Mouse (Mus musculus) lung, postnatal 0 days (tissue): ENCODE results near the gene Elmo1. TPM values are rescaled to one million over a fixed set of nuclear protein-coding genes. Genes with fewer than 3 reads are reported as not detected.

ENCODE experiments used
- ATAC-seq: fragments of 200-750 bp; cut with Nextera tagmentation; 2 replicates; pipeline ENCODE4 v1.8.0; 2017; ENCODE audit warnings: moderate library complexity
- DNase-seq: peaks from one replicate; pipeline ENCODE4 v3.0.0-alpha.2; 2016; ENCODE audit warnings: low spot score
- H3K27ac ChIP-seq: fragments of 300-500 bp; sonication (generic); 2 replicates; pipeline ENCODE4 v1.5.1; 2014; ENCODE audit warnings: antibody characterized with exemption, mild to moderate bottlenecking, low read length, mixed read lengths
- H3K27me3 ChIP-seq: fragments of 300-500 bp; sonication (generic); replicated peaks from 2 replicates; pipeline ENCODE4 v1.6.1; 2014; ENCODE audit warnings: low read length, mixed read lengths; ENCODE audit not compliant: insufficient read depth
- H3K36me3 ChIP-seq: fragments of 300-500 bp; sonication (generic); 2 replicates; pipeline ENCODE4 v1.6.1; 2014; ENCODE audit warnings: low read length, mixed read lengths; ENCODE audit not compliant: insufficient read depth
- H3K4me1 ChIP-seq: fragments of 300-500 bp; sonication (generic); 2 replicates; pipeline ENCODE4 v1.6.1; 2014; ENCODE audit warnings: antibody characterized with exemption, low read depth, low read length, mixed read lengths; ENCODE audit not compliant: insufficient read depth
- H3K4me2 ChIP-seq: fragments of 300-500 bp; sonication (generic); replicated peaks from 2 replicates; pipeline ENCODE4 v1.6.1; 2014; ENCODE audit warnings: low read depth, mild to moderate bottlenecking, low read length, moderate library complexity, mixed read lengths
- H3K4me3 ChIP-seq: fragments of 300-500 bp; sonication (generic); 2 replicates; pipeline ENCODE4 v1.5.1; 2014; ENCODE audit warnings: low read depth, low read length
- H3K9ac ChIP-seq: fragments of 300-500 bp; sonication (generic); replicated peaks from 2 replicates; pipeline ENCODE4 v1.6.1; 2014; ENCODE audit warnings: low read depth, mild to moderate bottlenecking
- H3K9me3 ChIP-seq: fragments of 300-500 bp; sonication (generic); 2 replicates; pipeline ENCODE4 v1.6.1; 2016; ENCODE audit warnings: low read length, mixed read lengths
- CTCF ChIP-seq: IDR thresholded peaks from 2 replicates; pipeline ENCODE4 v1.5.1; 2016; ENCODE audit warnings: antibody characterized with exemption, mild to moderate bottlenecking
- EP300 ChIP-seq: IDR thresholded peaks from 2 replicates; pipeline ENCODE4 v1.6.1; 2016; ENCODE audit warnings: antibody characterized with exemption, mild to moderate bottlenecking, control low read depth
- WGBS: fragments of 180-500 bp; shearing (Covaris S2); extraction: QIAGEN DNeasy Blood & Tissue Kit; methylation state at CpG from one replicate; pipeline ENCODE4 v1.1.7; 2014; 5-methylcytosine and 5-hydroxymethylcytosine counted together
- polyA plus RNA-seq: library from polyadenylated mRNA; unstranded; fragments of >200 nt; fragmentation: Nextera tagmentation; extraction: Ambion mirVana; gene quantifications from 2 replicates; pipeline ENCODE4 v1.2.1, GENCODE M21; 2015

The Elmo1 gene
- polyA plus RNA-seq, 1 experiment from 2014 or later: 20.8 TPM

GRCm38 (mm10) chr13:20063331-20063730 is 27.1 kb upstream of the Elmo1 start:
- TF ChIP-seq EP300 (no peak), CTCF (no peak)
- ATAC-seq (no peak), DNase-seq (no peak)
- Histone ChIP-seq H3K9me3 (no peaks in the 10 kb centered on the region), H3K4me2 (no peak overlapping the region), H3K27me3 (no peaks in the 10 kb centered on the region), H3K27ac (no peak overlapping the region), H3K36me3 (no peaks in the 10 kb centered on the region), H3K9ac (no peak overlapping the region), H3K4me3 (no peak overlapping the region), H3K4me1 (no peaks in the 10 kb centered on the region)
- WGBS: 64% methylated on average over 5 of the region's 5 CpGs

GRCm38 (mm10) chr13:20072043-20072442 is 18.4 kb upstream of the Elmo1 start:
- DNase-seq (no peak), ATAC-seq (no peak)
- no peaks in the 10 kb centered on the region for H3K4me1 ChIP-seq
- no peaks in the 10 kb centered on the region for H3K27me3 ChIP-seq
- no peak overlapping the region for H3K27ac ChIP-seq
- no peaks in the 10 kb centered on the region for H3K9me3 ChIP-seq
- no peaks in the 10 kb centered on the region for H3K36me3 ChIP-seq
- H3K4me2 ChIP-seq: no peak overlapping the region
- no peak for TF ChIP-seq CTCF
- no peak for TF ChIP-seq EP300
- no peak overlapping the region for H3K4me3 ChIP-seq
- no peak overlapping the region for H3K9ac ChIP-seq

- Histone ChIP-seq H3K9ac (no peak overlapping the region), H3K4me2 (no peak overlapping the region), H3K36me3 (no peaks in the 10 kb centered on the region), H3K4me3 (no peak overlapping the region), H3K27me3 (no peaks in the 10 kb centered on the region), H3K27ac (no peak overlapping the region), H3K9me3 (no peaks in the 10 kb centered on the region), H3K4me1 (no peaks in the 10 kb centered on the region)
- WGBS: 80% methylated on average over 5 of the region's 5 CpGs
- no peak for ATAC-seq
- TF ChIP-seq EP300 (no peak), CTCF (no peak)
- DNase-seq: no peak
Measured at GRCm38 (mm10) chr13:20072994-20073393, 17.4 kb upstream of the Elmo1 start.

- Histone ChIP-seq H3K4me2 (no peak overlapping the region), H3K36me3 (no peaks in the 10 kb centered on the region), H3K4me1 (no peaks in the 10 kb centered on the region), H3K9me3 (no peaks in the 10 kb centered on the region), H3K27me3 (no peaks in the 10 kb centered on the region), H3K4me3 (no peak overlapping the region), H3K27ac (no peak overlapping the region), H3K9ac (no peak overlapping the region)
- no peak for DNase-seq
- WGBS: 56% methylated on average over 1 of the region's 1 CpGs
- ATAC-seq: no peak
- TF ChIP-seq EP300: no peak
- TF ChIP-seq CTCF: no peak
Measured at GRCm38 (mm10) chr13:20076521-20076920, 13.9 kb upstream of the Elmo1 start.

GRCm38 (mm10) chr13:20077237-20077636 is 13.2 kb upstream of the Elmo1 start:
- Histone ChIP-seq H3K4me3 (no peak overlapping the region), H3K27ac (no peak overlapping the region), H3K36me3 (no peaks in the 10 kb centered on the region), H3K4me1 (no peaks in the 10 kb centered on the region), H3K4me2 (no peak overlapping the region), H3K9me3 (no peaks in the 10 kb centered on the region), H3K27me3 (no peaks in the 10 kb centered on the region), H3K9ac (no peak overlapping the region)
- WGBS: 84% methylated on average over 3 of the region's 3 CpGs
- no peak for DNase-seq
- no peak for ATAC-seq
- TF ChIP-seq EP300 (no peak), CTCF (no peak)

GRCm38 (mm10) chr13:20090711-20091603 is 561 bp downstream of the Elmo1 start:
- no peaks in the 10 kb centered on the region for H3K9me3 ChIP-seq
- ATAC-seq: peak; percentile 58
- no peaks in the 10 kb centered on the region for H3K27me3 ChIP-seq
- peak overlapping the region; percentile 94 for H3K4me3 ChIP-seq
- WGBS: 3% methylated on average over 64 of the region's 93 CpGs
- peak overlapping the region; percentile 84 for H3K9ac ChIP-seq
- DNase-seq: peak; percentile 61
- H3K27ac ChIP-seq: peak overlapping the region; percentile 94
- TF ChIP-seq EP300 (no peak), CTCF (no peak)
- H3K36me3 ChIP-seq: no peaks in the 10 kb centered on the region
- H3K4me2 ChIP-seq: peak overlapping the region; percentile 89
- peaks cover 21% of the 10 kb centered on the region for H3K4me1 ChIP-seq
